Mouse (Mus musculus) midbrain, embryonic 16.5 days (tissue): Measurements from ENCODE around the gene Snd1. TPM values are rescaled to one million over a fixed set of nuclear protein-coding genes. Genes with fewer than 3 reads are reported as not detected.

Experiments
- ATAC-seq: fragments of 200-750 bp; cut with Nextera tagmentation; 2 replicates; pipeline ENCODE4 v1.8.0; 2017; ENCODE audit warnings: moderate TSS enrichment
- H3K27ac ChIP-seq: fragments of 300-500 bp; sonication (generic); 2 replicates; pipeline ENCODE4 v1.5.1; 2014; ENCODE audit warnings: mild to moderate bottlenecking, low read length, mixed read lengths
- H3K27me3 ChIP-seq: fragments of 300-500 bp; sonication (generic); 2 replicates; pipeline ENCODE4 v1.6.1; 2014; ENCODE audit warnings: low read depth, low read length, mixed read lengths; ENCODE audit not compliant: control insufficient read depth, insufficient read depth
- H3K36me3 ChIP-seq: fragments of 300-500 bp; sonication (generic); 2 replicates; pipeline ENCODE4 v1.6.1; 2014; ENCODE audit warnings: mild to moderate bottlenecking, low read length, moderate library complexity, mixed read lengths; ENCODE audit not compliant: control insufficient read depth, insufficient read depth
- H3K4me1 ChIP-seq: fragments of 300-500 bp; sonication (generic); 2 replicates; pipeline ENCODE4 v1.6.1; 2014; ENCODE audit warnings: mild to moderate bottlenecking, low read length, mixed read lengths; ENCODE audit not compliant: control insufficient read depth, insufficient read depth
- H3K4me2 ChIP-seq: fragments of 300-500 bp; sonication (generic); 2 replicates; pipeline ENCODE4 v1.6.1; 2014; ENCODE audit warnings: mild to moderate bottlenecking, low read length, mixed read lengths
- H3K4me3 ChIP-seq: fragments of 300-500 bp; sonication (generic); 2 replicates; pipeline ENCODE4 v1.5.1; 2014; ENCODE audit warnings: low read depth, mild to moderate bottlenecking, low read length, moderate library complexity, mixed read lengths
- H3K9ac ChIP-seq: fragments of 300-500 bp; sonication (generic); 2 replicates; pipeline ENCODE4 v1.6.1; 2014; ENCODE audit warnings: low read depth, low read length, mixed read lengths
- H3K9me3 ChIP-seq: fragments of 300-500 bp; sonication (generic); replicated peaks from 2 replicates; pipeline ENCODE4 v1.6.1; 2014; ENCODE audit warnings: mild to moderate bottlenecking, low read length, mixed read lengths; ENCODE audit not compliant: control insufficient read depth, poor library complexity, severe bottlenecking
- WGBS: fragments of 180-500 bp; shearing (Covaris S2); extraction: QIAGEN DNeasy Blood & Tissue Kit; methylation state at CpG from one replicate; pipeline ENCODE4 v1.1.7; 2014; 5-methylcytosine and 5-hydroxymethylcytosine counted together
- polyA plus RNA-seq: library from polyadenylated mRNA; unstranded; fragments of >200 nt; fragmentation: Nextera tagmentation; extraction: Ambion mirVana; gene quantifications from 2 replicates; pipeline ENCODE4 v1.2.1, GENCODE M21; 2015

The Snd1 gene
- polyA plus RNA-seq, 1 experiment from 2014 or later, result 82.8 TPM

DNA sequence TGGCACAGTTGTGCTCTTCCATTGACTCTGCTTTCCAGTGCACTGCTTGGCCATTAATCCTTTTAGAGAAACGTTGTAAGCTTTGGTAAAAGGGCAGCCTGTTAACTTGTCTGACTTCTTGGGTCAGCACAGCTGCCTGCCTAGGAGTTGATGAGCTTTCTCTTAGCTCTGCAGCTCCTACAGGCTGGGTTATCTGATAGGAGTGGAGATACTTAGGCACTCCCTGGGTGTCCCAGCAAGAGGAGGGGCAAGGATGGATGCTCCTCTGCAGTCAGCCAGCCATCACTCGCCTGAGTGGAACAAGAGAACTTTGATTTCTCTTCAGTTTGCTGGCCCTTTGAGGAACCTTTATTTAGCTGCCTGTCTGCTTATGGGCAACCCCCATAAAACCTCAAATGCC is 235.1 kb downstream of the Snd1 start:
- no peak for ATAC-seq
- 19% methylated on average over 2 of the region's 2 CpGs for WGBS

DNA sequence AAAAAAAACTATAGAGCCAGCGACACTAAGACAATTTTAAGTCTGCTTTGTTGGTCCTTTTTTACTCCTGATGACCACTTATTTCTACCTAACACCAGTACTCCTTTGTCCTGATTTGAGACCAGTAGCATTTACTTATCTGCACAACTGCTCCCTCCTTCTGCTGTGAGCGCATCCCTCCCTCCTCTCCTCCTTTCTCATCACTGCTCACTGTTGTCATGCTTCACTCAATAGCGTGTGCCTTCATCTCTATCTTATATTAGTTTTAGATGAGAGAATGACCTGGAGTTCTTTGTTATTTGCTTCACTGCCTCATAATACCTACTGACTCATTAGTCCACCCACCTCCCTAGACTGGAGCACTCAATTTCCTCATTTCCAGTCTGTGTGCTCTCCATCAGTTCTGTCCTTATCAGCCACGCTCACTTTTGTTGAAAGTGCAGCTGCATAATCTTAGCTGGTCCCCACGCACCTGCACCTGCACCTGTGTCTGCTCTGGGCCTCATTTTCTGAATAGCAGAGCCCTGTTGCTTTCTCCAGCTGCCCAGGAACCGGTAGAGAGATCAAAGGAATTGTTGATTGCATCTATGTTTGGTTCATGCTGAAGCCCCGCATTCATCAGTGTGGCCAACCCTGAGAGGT is 242.4 kb downstream of the Snd1 start:
- H3K4me2 ChIP-seq, result no peak overlapping the region
- no peaks in the 10 kb centered on the region for H3K27me3 ChIP-seq
- no peaks in the 10 kb centered on the region for H3K36me3 ChIP-seq
- peaks cover 14% of the 10 kb centered on the region for H3K4me1 ChIP-seq
- no peaks in the 10 kb centered on the region for H3K9me3 ChIP-seq
- no peak overlapping the region for H3K4me3 ChIP-seq
- H3K9ac ChIP-seq, result no peak overlapping the region
- peak; percentile 22; the same call in 1 of the 2 replicates for ATAC-seq
- H3K27ac ChIP-seq, result no peak overlapping the region; the same call in 1 of the 2 replicates
- 43% methylated on average over 7 of the region's 7 CpGs for whole genome bisulfite sequencing

More for the DNA sequence above, 235.1 kb downstream of the Snd1 start:
- no peak overlapping the region for H3K4me2 ChIP-seq
- H3K4me1 ChIP-seq, result peaks cover 20% of the 10 kb centered on the region
- H3K9ac ChIP-seq, result no peak overlapping the region
- no peaks in the 10 kb centered on the region for H3K36me3 ChIP-seq
- H3K4me3 ChIP-seq, result no peak overlapping the region
- H3K27ac ChIP-seq, result no peak overlapping the region
- H3K9me3 ChIP-seq, result no peaks in the 10 kb centered on the region
- H3K27me3 ChIP-seq, result no peaks in the 10 kb centered on the region

DNA sequence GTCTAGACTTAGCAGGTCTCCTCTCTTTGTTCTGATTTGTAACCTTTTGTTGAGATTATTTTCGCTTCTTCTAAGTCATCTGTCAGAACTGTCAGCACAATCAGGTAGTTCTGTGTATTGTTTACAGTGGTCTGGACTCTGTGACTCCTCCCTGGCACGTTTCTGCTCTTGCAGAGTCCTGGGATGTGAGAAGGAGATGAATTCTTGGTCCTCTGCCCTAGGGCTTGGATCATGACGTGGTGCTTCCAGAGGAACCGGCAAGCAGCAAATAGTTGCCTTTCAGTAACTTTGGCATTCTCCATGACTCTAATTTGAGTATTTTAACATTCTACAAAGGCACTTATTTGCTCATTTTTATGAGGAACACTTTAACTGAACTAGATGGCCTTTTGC is 242.9 kb downstream of the Snd1 start:
- Histone ChIP-seq H3K9ac (no peak overlapping the region), H3K27me3 (no peaks in the 10 kb centered on the region), H3K9me3 (no peaks in the 10 kb centered on the region), H3K4me3 (no peak overlapping the region), H3K4me2 (no peak overlapping the region), H3K36me3 (no peaks in the 10 kb centered on the region), H3K27ac (no peak overlapping the region), H3K4me1 (peaks cover 14% of the 10 kb centered on the region)
- 38% methylated on average over 4 of the region's 4 CpGs for WGBS
- ATAC-seq, result no peak

DNA sequence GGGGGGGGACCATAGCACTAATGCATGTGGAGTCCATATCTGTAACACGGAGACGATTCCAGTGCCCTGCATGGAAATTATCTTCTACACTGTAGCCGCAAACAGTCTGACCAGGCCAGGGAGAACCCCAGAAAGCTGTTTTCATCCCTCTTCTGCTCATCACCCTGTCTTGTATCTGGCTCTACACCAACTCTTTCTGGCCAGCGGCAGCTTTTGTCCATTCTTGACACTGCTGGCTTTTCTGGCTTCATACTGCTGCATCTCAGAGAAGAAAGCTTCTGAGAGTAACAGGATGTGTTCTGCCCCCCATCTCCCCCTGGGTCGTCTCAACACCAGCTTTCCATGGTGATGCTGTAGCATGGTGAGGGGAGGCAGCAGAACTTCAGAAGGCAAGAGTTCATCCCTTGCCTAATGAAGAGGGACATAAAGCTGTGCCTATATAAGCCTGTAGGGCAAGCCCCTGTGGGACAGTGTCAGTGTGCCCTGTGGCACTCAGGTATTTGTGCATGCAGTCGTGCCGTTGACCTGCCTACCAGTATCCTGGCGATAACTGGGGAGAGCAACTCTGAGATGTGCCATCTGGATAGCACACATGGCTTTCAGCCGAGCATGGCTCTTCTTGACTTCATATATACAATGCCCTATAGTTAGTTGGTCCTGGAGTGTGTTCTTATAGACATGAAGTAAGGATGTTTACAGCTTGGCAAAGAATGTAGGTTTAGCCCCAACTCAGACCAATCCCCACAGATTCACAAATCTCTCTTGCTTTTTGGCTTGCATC is 245.6 kb downstream of the Snd1 start:
- H3K4me3 ChIP-seq, result no peak overlapping the region
- no peak overlapping the region for H3K4me2 ChIP-seq
- H3K4me1 ChIP-seq, result peaks cover 14% of the 10 kb centered on the region
- no peaks in the 10 kb centered on the region for H3K27me3 ChIP-seq
- ATAC-seq, result no peak
- H3K9ac ChIP-seq, result no peak overlapping the region
- WGBS, result 94% methylated on average over 9 of the region's 9 CpGs
- H3K27ac ChIP-seq, result no peak overlapping the region
- H3K36me3 ChIP-seq, result no peaks in the 10 kb centered on the region
- H3K9me3 ChIP-seq, result no peaks in the 10 kb centered on the region

DNA sequence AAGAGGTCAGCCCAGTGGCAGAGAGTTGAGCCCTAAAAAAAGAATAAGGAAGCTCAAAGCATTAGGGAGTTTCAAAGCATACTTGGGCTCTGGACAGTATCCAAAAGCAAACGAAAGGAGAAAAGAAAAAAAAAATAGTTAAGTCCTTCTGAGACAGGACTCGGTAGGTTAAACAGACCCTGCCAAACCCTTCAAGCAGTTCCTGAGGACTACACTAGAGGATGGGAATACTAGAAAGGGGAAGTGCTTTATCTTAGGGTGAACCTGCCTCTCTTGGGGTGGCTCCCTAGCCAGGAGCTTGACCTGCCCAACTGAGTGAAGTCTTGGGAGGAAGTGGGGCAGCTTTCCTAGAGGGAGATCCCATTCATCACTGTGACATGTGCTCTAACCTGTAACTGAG is 248.1 kb downstream of the Snd1 start:
- no peak overlapping the region for H3K27ac ChIP-seq
- H3K4me3 ChIP-seq, result no peak overlapping the region
- ATAC-seq, result no peak
- no peaks in the 10 kb centered on the region for H3K9me3 ChIP-seq
- no peak overlapping the region for H3K9ac ChIP-seq
- no peaks in the 10 kb centered on the region for H3K4me1 ChIP-seq
- 46% methylated on average over 2 of the region's 2 CpGs for WGBS
- H3K36me3 ChIP-seq, result no peaks in the 10 kb centered on the region
- H3K4me2 ChIP-seq, result no peak overlapping the region
- H3K27me3 ChIP-seq, result no peaks in the 10 kb centered on the region

DNA sequence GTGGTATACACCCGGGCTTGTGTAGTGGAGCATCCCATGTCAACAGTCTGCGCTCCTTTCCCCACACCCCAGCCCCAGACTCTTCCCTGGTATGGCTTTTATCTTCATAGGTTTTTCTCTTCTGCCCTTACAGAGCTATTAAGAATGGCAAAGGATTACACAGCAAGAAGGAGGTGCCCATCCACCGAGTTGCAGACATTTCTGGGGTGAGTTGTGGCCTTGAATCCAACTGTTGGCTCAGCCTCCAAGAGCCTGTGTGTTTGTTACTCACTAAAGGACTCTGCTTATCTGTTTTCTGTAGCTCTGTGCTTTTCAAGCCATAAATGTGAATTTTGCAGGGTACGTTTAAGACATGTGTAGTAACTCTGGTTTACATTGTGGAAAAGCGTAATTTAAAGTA is 249.8 kb downstream of the Snd1 start:
- ATAC-seq, result no peak; the same call in 1 of the 2 replicates
- 65% methylated on average over 5 of the region's 5 CpGs for WGBS
- Histone ChIP-seq H3K9ac (no peak overlapping the region), H3K4me1 (peaks cover 6% of the 10 kb centered on the region), H3K4me2 (no peak overlapping the region), H3K36me3 (no peaks in the 10 kb centered on the region), H3K4me3 (no peak overlapping the region), H3K27me3 (no peaks in the 10 kb centered on the region), H3K9me3 (no peaks in the 10 kb centered on the region), H3K27ac (no peak overlapping the region)

DNA sequence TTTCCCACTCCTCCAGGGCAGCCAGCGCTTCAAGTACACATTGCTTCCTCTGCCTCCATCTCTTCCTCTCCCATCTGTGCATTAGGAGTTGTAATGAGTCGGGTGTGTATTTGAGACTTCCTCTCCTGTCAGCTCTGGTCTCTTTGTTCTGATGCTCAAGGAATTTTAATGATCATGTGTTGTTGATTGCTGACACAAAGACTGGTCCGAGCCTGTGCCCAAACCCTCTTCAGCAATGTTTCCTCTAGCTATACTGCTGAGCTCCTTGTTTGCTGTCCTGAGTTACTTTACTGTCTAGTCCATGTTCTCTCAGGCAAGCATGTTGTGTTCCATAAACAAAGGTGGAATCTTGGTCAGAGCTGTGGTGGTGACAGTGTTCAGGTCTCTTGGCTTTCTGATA is 254.3 kb downstream of the Snd1 start:
- Histone ChIP-seq H3K27me3 (no peaks in the 10 kb centered on the region), H3K9me3 (no peaks in the 10 kb centered on the region), H3K9ac (no peak overlapping the region), H3K27ac (no peak overlapping the region), H3K4me3 (no peak overlapping the region), H3K4me1 (peaks cover 9% of the 10 kb centered on the region), H3K4me2 (no peak overlapping the region), H3K36me3 (no peaks in the 10 kb centered on the region)
- whole genome bisulfite sequencing, result 23% methylated on average over 3 of the region's 3 CpGs
- 0 out of 2 replicates have a peak, but pooled peaks have one; percentile 36 for ATAC-seq

DNA sequence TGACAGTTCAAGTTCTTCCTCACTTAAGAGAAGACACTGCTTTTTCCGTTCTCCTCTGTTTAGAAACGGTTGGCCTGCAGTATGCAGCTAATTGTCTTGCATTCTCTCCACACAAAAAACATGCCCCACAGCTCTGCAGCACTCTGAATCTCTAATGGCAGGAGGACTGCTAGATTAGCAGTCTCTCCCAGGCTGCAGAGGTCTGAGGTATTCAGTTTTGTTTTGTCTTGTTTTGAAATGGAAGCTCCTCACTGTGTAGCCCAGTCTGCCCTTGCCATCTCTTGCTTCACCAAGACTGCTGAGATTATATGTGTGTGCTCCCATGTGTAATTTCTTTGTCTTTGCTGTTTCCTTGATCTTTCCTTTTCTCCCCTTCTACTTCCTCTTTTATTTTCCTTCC is 254.7 kb downstream of the Snd1 start:
- Histone ChIP-seq H3K9ac (no peak overlapping the region), H3K4me2 (no peak overlapping the region), H3K36me3 (no peaks in the 10 kb centered on the region), H3K9me3 (no peaks in the 10 kb centered on the region), H3K27ac (no peak overlapping the region), H3K27me3 (no peaks in the 10 kb centered on the region), H3K4me3 (no peak overlapping the region), H3K4me1 (peaks cover 9% of the 10 kb centered on the region)
- WGBS, result 25% methylated on average over 2 of the region's 2 CpGs
- 0 out of 2 replicates have a peak, but pooled peaks have one; percentile 29 for ATAC-seq

DNA sequence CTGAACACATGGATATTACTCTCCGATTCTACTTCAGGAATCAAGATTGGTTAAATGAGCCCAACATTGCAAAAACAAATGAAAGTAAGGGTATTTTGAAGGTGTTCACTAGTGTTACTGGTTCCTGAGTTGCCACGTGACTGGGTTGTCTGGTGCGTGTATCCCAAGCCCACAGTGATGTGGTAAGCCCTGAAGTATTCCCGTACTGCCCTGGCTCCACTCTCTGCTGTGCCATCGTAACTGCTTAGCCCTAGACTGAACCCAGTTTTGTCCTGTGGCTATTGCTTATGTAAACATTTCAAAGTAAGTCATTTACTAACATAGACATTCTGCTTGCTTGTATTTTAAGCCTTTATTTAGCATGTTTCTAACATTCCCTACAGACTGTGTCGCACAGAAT is 256.3 kb downstream of the Snd1 start:
- Histone ChIP-seq H3K36me3 (no peaks in the 10 kb centered on the region), H3K27me3 (no peaks in the 10 kb centered on the region), H3K4me1 (peaks cover 9% of the 10 kb centered on the region), H3K4me2 (no peak overlapping the region), H3K27ac (no peak overlapping the region), H3K4me3 (no peak overlapping the region), H3K9ac (no peak overlapping the region), H3K9me3 (no peaks in the 10 kb centered on the region)
- WGBS, result 97% methylated on average over 6 of the region's 6 CpGs
- no peak for ATAC-seq
